Mouse (Mus musculus) liver, adult 2 months (tissue): Measurements from ENCODE around the gene Cyp2c39.

Source experiments
- CTCF ChIP-seq: fragments of 200-500 bp; IDR thresholded peaks from 2 replicates; pipeline ENCODE4 v1.5.1; 2011; ENCODE audit warnings: low read depth, low read length, control low read depth
- POLR2A ChIP-seq: fragments of 200-500 bp; IDR thresholded peaks from 2 replicates; pipeline ENCODE4 v1.6.1; 2011; ENCODE audit warnings: low read length, control low read depth; ENCODE audit not compliant: insufficient read depth; ENCODE audit errors: extremely low read depth

DNA sequence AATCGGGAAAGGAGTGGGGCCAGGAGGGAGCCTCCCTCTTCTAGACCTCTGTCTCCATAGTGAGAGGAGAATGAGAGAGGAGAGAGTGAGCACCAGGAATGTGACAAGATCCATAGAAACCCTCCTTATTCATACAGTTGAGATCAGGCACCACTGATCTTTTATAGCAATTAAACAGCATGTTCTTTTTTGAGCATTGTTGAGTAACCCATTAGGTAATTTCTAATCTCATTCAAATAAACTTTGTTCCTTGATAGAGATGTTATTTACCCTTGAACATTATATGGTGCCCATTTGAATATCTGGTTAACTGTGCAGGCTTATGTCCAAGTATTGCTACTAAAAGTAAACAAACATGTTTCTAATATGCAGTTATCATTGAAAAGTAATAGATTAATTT, 47.7 kb upstream of the Cyp2c39 start, which contains the start of gene Cyp2c38:
- no peak for TF ChIP-seq CTCF
- TF ChIP-seq POLR2A = no peak
